ENCODE assay signal across 38 mouse cellular contexts in the genomic region with DNA sequence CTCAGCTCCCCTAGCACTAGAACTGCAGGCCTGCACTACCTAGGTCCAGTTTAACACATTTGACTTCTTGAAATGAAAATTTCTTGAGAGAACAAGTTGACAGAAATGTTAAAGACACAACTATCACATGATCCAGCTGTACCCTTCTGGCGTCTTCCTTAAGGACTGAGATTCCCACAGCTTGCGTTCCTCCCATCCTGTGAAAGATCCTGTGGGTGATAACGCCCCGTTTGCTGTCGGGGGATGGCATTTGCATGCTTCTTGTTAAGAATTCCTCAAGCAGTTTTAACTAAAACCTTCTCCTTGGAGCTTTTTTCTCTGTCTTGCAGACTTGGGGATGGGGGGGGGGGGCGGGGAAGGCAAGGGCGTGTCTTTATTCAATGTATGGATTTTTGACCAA. TPM values are rescaled to one million over a fixed set of nuclear protein-coding genes. Genes with fewer than 3 reads are reported as not detected.
DNase-seq lines count a peak whose midpoint lies in the region; ATAC-seq lines count a peak whose summit lies in the region.
"Had no signal": no experiment of that assay in that cellular context is flagged by ENCODE, and none has a peak within 500 bp of the region (broad histone marks: within the 10 kb centered on the region; RNA-seq: fewer than 3 reads in every experiment).

No protein-coding gene starts in this region.

- H3K36me3 ChIP-seq in hindbrain, embryonic 14.5 days (replicated peaks; ENCODE audit: control insufficient read depth, insufficient read depth) = no peaks in the 10 kb centered on the region
- H3K36me3 ChIP-seq: embryonic facial prominence, embryonic 12.5 days; heart, embryonic 10.5 days; heart, embryonic 15.5 days; hindbrain, embryonic 12.5 days; limb, embryonic 13.5 days; lung, embryonic 15.5 days; midbrain, embryonic 10.5 days; midbrain, embryonic 15.5 days had no signal

- H3K9me3 ChIP-seq in hindbrain, embryonic 14.5 days (ENCODE audit: control insufficient read depth, low read length) = no peaks in the 10 kb centered on the region
- H3K9me3 ChIP-seq: embryonic facial prominence, embryonic 12.5 days; heart, embryonic 10.5 days; heart, embryonic 15.5 days; limb, embryonic 13.5 days; lung, embryonic 15.5 days; midbrain, embryonic 15.5 days had no signal

- peak; percentile 28 to 45 for DNase-seq in layer of hippocampus, adult 18-20 months (ENCODE audit: low spot score in 2 of 2)
- no peak for DNase-seq in layer of hippocampus, adult 8-10 months (ENCODE audit: low spot score in 2 of 2)
- peak; percentile 51 for DNase-seq in right cerebral cortex, adult 18-20 months
- DNase-seq in right cerebral cortex, postnatal 4 days = no peak
- peak; percentile 80 for DNase-seq in brain, adult 2 months (ENCODE audit: low read depth, low spot score)
- no peak for DNase-seq in hindbrain, embryonic 14.5 days (ENCODE audit: low spot score)
- DNase-seq in cerebellum, adult 9-10 months = no peak
- DNase-seq: adrenal gland, adult 8-10 months; cerebellum, adult 9-11 months; embryo, embryonic 11 days; gastrocnemius, postnatal 25 days; heart, adult 11 months; kidney, adult 8-10 months; kidney, postnatal 4 days; spleen, adult 18-20 months; thymus, adult 2 months; thymus, postnatal 36 days had no signal

- H3K4me3 ChIP-seq in hindbrain, embryonic 14.5 days (replicated peaks; ENCODE audit: low read length) = no peak overlapping the region
- H3K4me3 ChIP-seq: embryonic facial prominence, embryonic 12.5 days; heart, embryonic 10.5 days; heart, embryonic 15.5 days; hindbrain, embryonic 12.5 days; limb, embryonic 13.5 days; lung, embryonic 15.5 days; midbrain, embryonic 10.5 days; midbrain, embryonic 15.5 days had no signal

- no peak overlapping the region for H3K4me2 ChIP-seq in hindbrain, embryonic 14.5 days (replicated peaks)
- H3K4me2 ChIP-seq: embryonic facial prominence, embryonic 12.5 days; heart, embryonic 15.5 days; hindbrain, embryonic 12.5 days; limb, embryonic 13.5 days; liver, embryonic 11.5 days; lung, embryonic 15.5 days; midbrain, embryonic 15.5 days had no signal

- 83% methylated on average over 7 of the region's 7 CpGs for WGBS in hindbrain, embryonic 14.5 days

- no peaks in the 10 kb centered on the region for H3K4me1 ChIP-seq in hindbrain, embryonic 14.5 days (replicated peaks; ENCODE audit: control insufficient read depth, insufficient read depth, low read length)
- H3K4me1 ChIP-seq: embryonic facial prominence, embryonic 12.5 days; heart, embryonic 10.5 days; heart, embryonic 15.5 days; hindbrain, embryonic 12.5 days; limb, embryonic 13.5 days; lung, embryonic 15.5 days; midbrain, embryonic 10.5 days; midbrain, embryonic 15.5 days had no signal

- no peaks in the 10 kb centered on the region; the same call in 1 of the 2 replicates for H3K27me3 ChIP-seq in hindbrain, embryonic 14.5 days (ENCODE audit: control insufficient read depth, insufficient read depth, low read length)
- H3K27me3 ChIP-seq: embryonic facial prominence, embryonic 12.5 days; heart, embryonic 15.5 days; hindbrain, embryonic 12.5 days; limb, embryonic 13.5 days; lung, embryonic 15.5 days; midbrain, embryonic 15.5 days had no signal

- no peak for ATAC-seq in hindbrain, embryonic 14.5 days (ENCODE audit: low FRiP score)
- ATAC-seq: CD4-positive, CD25-positive, alpha-beta regulatory T cell, adult 4 months; forebrain, embryonic 14.5 days; intestine, embryonic 16.5 days; midbrain, embryonic 15.5 days had no signal

- H3K9ac ChIP-seq in hindbrain, embryonic 14.5 days = no peak overlapping the region
- H3K9ac ChIP-seq: embryonic facial prominence, embryonic 12.5 days; heart, embryonic 15.5 days; hindbrain, embryonic 12.5 days; limb, embryonic 13.5 days; lung, embryonic 15.5 days; midbrain, embryonic 15.5 days had no signal

- H3K27ac ChIP-seq in hindbrain, embryonic 14.5 days = no peak overlapping the region
- H3K27ac ChIP-seq: embryonic facial prominence, embryonic 12.5 days; heart, embryonic 10.5 days; heart, embryonic 15.5 days; hindbrain, embryonic 12.5 days; kidney, postnatal 0 days; limb, embryonic 13.5 days; lung, embryonic 15.5 days; midbrain, embryonic 10.5 days; midbrain, embryonic 15.5 days had no signal

RNA-seq across cellular contexts. Expression of gene Ocm, which starts 8.1 kb away (rescaled TPM):
- total RNA-seq in layer of hippocampus, adult 18-20 months (2021) = not detected
- total RNA-seq in layer of hippocampus, adult 8-10 months (2022) = not detected
- polyA plus RNA-seq in hindbrain, embryonic 14.5 days (2014; fragmentation: Nextera tagmentation; extraction: Ambion mirVana) = not detected in 2 replicates
- total RNA-seq: adrenal gland, adult 8-10 months; adrenal gland, postnatal 4 days; gastrocnemius, adult 18-20 months; gastrocnemius, postnatal 25 days; heart, postnatal 25 days; layer of hippocampus, postnatal 25 days; megakaryocyte progenitor cell, adult 5-6 weeks; neutrophil, adult 5-6 weeks had no signal
- polyA plus RNA-seq: CD4-positive, CD25-positive, alpha-beta regulatory T cell, adult 4 months; embryonic facial prominence, embryonic 12.5 days; forebrain, embryonic 14.5 days; heart, embryonic 15.5 days; hindbrain, embryonic 12.5 days; intestine, embryonic 16.5 days; limb, embryonic 13.5 days; liver, embryonic 11.5 days; liver, embryonic 16.5 days; lung, embryonic 15.5 days; midbrain, embryonic 10.5 days; midbrain, embryonic 15.5 days; neural tube, embryonic 11.5 days; thymus, adult 2 months had no signal

RNA-seq across cellular contexts. Expression of gene Ccz1, which starts 19.9 kb away (rescaled TPM):
- total RNA-seq in layer of hippocampus, adult 18-20 months (2021) = 10 to 100 TPM; 33.8 to 33.9 TPM
- total RNA-seq in layer of hippocampus, adult 8-10 months (2022) = 10 to 100 TPM; 38.1 to 41.0 (median 38.6) TPM
- 83.0 and 83.3 TPM in 2 replicates for polyA plus RNA-seq in hindbrain, embryonic 14.5 days (2014; fragmentation: Nextera tagmentation; extraction: Ambion mirVana)

Comparison
In these comparisons a context has a peak if more than half of its experiments do, and no peak if none do; other contexts are left out.
1. DNase-seq: peak in layer of hippocampus, adult 18-20 months (2 of 2), right cerebral cortex, adult 18-20 months (single experiment) and brain, adult 2 months (single experiment); none in layer of hippocampus, adult 8-10 months (0 of 2), right cerebral cortex, postnatal 4 days (single experiment), hindbrain, embryonic 14.5 days (single experiment) and cerebellum, adult 9-10 months (single experiment).